Mouse (Mus musculus): ENCODE results near the gene Rpl18a. TPM values are rescaled to one million over a fixed set of nuclear protein-coding genes. Genes with fewer than 3 reads are reported as not detected.
A peak's percentile ranks its signal among the peaks of the same experiment; 100 is the strongest.

Gene Rpl18a
- polyA plus RNA-seq, 1 experiment from 2014 or later = 4,326 TPM

GRCm38 (mm10) chr8:70863956-70864711, 33.1 kb downstream of the Rpl18a start:
- under 1% methylated on average over 46 of the region's 46 CpGs for WGBS
- H3K27me3 ChIP-seq = peaks cover 38% of the 10 kb centered on the region
- no peaks in the 10 kb centered on the region for H3K9me3 ChIP-seq (replicated peaks)
- H3K36me3 ChIP-seq = peaks cover 9% of the 10 kb centered on the region; the same call in 1 of the 2 replicates
- peak overlapping the region; percentile 47 for H3K9ac ChIP-seq
- H3K4me2 ChIP-seq = peak overlapping the region; percentile 90
- no peak overlapping the region for H3K27ac ChIP-seq
- H3K4me1 ChIP-seq = peaks cover 65% of the 10 kb centered on the region
- H3K4me3 ChIP-seq (replicated peaks) = peak overlapping the region; percentile 63
- no peak for ATAC-seq (replicated peaks; ENCODE audit: low FRiP score)

DNA sequence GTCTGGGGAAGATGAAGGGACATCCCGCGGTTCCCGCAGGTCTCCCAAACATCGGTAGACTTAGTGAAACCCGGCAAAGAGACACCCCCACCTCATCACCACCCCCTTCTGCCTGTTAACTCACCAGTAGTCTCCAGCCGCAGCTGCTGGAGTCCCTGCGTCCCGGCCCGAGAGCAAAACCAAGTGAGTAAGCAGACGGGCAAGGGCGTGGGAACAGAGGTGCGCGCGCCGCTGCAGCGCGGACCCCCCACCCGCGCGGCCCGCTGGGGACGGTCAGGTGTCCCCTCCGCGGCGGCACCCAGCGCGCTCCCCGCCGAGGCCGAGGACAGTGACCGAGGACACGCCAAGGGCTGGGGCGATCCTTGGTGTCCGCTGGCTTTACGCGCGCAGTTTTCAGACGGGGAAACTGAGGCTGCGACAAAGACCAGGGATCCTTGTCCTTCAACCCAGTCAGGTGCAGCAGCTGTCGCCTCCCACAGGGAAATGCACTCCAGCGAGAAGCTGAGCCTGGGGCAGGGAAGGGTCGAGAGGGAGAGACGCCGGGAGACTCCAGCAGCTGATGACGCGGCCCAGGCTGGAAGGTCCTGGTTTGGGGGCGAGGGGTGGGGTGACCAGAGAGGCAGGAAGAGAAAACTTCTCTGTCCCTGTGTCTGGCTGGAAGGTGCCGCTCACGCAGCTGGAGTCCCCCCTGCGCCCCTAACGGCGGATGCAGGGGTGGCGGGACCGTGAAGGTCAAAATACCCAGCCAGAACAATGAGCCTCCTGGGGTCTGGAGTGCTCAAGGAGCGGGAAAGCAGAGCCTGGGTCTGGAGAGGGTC, 34.2 kb downstream of the Rpl18a start, which contains the start of gene Kcnn1:
Gene Kcnn1, minus strand, starts transcription at position 435 of the 818 bp plus-strand sequence.
- Histone ChIP-seq H3K27ac (no peak within 1 kb of the TSS), H3K9ac (peak within 1 kb of the TSS; percentile 46), H3K4me3 (replicated peaks) (peak within 1 kb of the TSS; percentile 63), H3K9me3 (replicated peaks) (no peaks in the 10 kb centered on the region), H3K4me1 (peaks cover 61% of the 10 kb centered on the region), H3K27me3 (peaks cover 38% of the 10 kb centered on the region), H3K36me3 (peaks cover 7% of the 10 kb centered on the region; the same call in 1 of the 2 replicates), H3K4me2 (peak within 1 kb of the TSS; percentile 90)
- under 1% methylated on average over 55 of the region's 55 CpGs for WGBS
- no peak for ATAC-seq (replicated peaks; ENCODE audit: low FRiP score)

- H3K9ac ChIP-seq = no peak overlapping the region
- H3K36me3 ChIP-seq = no peaks in the 10 kb centered on the region
- peaks cover 37% of the 10 kb centered on the region for H3K4me1 ChIP-seq
- peaks cover 14% of the 10 kb centered on the region for H3K27me3 ChIP-seq
- no peak overlapping the region for H3K4me2 ChIP-seq
- H3K9me3 ChIP-seq (replicated peaks) = no peaks in the 10 kb centered on the region
- no peak overlapping the region for H3K4me3 ChIP-seq (replicated peaks)
- no peak for ATAC-seq (replicated peaks; ENCODE audit: low FRiP score)
- WGBS = 19% methylated on average over 4 of the region's 4 CpGs
- H3K27ac ChIP-seq = no peak overlapping the region
These were observed 39.7 kb downstream of the Rpl18a start for GRCm38 (mm10) chr8:70857516-70857915.

DNA sequence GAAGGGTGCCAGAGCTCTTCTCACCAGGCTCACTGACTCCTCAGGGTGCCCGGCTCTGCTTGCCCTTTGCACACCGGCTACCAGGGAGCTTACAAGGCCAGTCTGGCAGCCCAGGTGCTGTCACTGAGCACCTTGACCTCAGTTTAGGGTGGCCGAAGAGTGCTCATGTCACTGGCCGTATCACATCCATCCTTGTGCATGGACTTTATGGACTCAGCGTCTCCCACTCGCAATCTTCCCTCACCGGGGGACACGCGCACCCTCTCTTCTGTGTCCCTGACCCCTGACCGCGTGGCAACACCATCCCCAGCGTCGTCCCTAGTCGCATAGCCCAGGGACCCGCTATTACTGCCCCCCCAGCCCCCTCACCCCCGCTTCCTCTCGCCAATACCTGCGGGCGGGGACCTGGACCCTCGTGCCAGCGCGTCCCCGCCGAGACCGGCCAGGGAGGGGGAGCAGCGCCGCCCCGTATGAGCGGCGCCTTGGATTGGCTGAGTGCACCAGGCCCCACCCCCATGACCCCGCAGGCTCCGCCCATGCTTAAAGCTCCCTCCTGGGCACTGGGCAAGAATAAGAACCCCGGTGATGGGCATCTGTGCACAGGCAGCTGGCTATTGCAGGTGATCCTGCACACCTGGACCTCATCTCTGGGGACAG, 40.5 kb downstream of the Rpl18a start:
- peak; percentile 78 for ATAC-seq (replicated peaks; ENCODE audit: low FRiP score)
- Histone ChIP-seq H3K9me3 (replicated peaks) (no peaks in the 10 kb centered on the region), H3K36me3 (no peaks in the 10 kb centered on the region), H3K4me2 (peak overlapping the region; percentile 90), H3K4me3 (replicated peaks) (peak overlapping the region; percentile 54), H3K4me1 (peaks cover 36% of the 10 kb centered on the region), H3K9ac (peak overlapping the region; percentile 46), H3K27ac (no peak overlapping the region), H3K27me3 (peaks cover 5% of the 10 kb centered on the region)
- WGBS = 5% methylated on average over 33 of the region's 33 CpGs

DNA sequence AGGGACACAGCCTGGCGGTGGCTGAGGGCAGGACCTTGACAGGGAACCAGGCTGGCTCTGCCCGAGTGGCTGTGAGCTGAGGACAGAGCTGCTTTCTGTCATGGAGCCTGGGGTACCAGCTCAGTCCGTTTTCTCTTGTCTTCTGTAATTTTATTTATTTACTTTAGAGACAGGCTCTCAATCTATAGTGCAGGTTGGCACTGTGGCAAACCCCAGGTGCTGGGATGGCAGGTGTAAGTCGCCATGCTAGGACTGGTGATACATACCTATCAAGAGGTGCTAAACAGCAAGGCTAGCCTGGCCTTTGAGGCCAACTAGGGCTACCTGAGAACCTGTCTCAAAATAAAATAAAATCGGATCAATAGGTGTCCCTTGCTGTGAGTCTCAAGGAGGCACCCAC, 41.2 kb downstream of the Rpl18a start:
- 61% methylated on average over 5 of the region's 5 CpGs for whole genome bisulfite sequencing
- H3K27me3 ChIP-seq = no peaks in the 10 kb centered on the region; the same call in none of the 2 replicates
- peaks cover 33% of the 10 kb centered on the region for H3K4me1 ChIP-seq
- H3K9me3 ChIP-seq (replicated peaks) = no peaks in the 10 kb centered on the region
- H3K36me3 ChIP-seq = no peaks in the 10 kb centered on the region
- peak overlapping the region; percentile 90; the same call in 1 of the 2 replicates for H3K4me2 ChIP-seq
- no peak overlapping the region for H3K4me3 ChIP-seq (replicated peaks)
- no peak for ATAC-seq (replicated peaks; ENCODE audit: low FRiP score)
- H3K9ac ChIP-seq = no peak overlapping the region
- H3K27ac ChIP-seq = no peak overlapping the region

DNA sequence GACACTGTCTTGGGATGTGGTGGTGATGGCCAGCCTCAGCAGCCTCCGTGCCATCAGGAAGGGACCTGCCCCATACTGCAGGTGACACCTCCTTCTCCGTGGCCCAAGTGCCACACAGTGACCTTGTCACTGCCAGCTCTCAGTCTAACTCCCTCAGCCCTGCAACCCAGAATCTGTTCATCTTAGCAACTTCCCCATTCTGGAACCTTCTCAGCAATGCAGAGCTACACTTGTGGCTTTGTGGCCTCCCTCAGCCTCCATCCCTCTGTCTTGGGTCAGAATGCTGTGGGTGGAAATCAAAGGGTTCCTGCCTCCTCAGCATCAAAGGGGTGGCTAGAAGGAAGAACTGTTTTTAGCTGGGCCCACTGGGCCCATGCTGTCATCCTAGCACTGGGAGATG, 43.3 kb downstream of the Rpl18a start:
- H3K4me2 ChIP-seq = no peak overlapping the region
- ATAC-seq (replicated peaks; ENCODE audit: low FRiP score) = no peak
- 68% methylated on average over 2 of the region's 2 CpGs for WGBS
- no peaks in the 10 kb centered on the region for H3K9me3 ChIP-seq (replicated peaks)
- no peaks in the 10 kb centered on the region for H3K36me3 ChIP-seq
- no peak overlapping the region for H3K9ac ChIP-seq
- H3K4me1 ChIP-seq = peaks cover 33% of the 10 kb centered on the region
- no peaks in the 10 kb centered on the region; the same call in none of the 2 replicates for H3K27me3 ChIP-seq
- H3K4me3 ChIP-seq (replicated peaks) = no peak overlapping the region
- no peak overlapping the region for H3K27ac ChIP-seq

DNA sequence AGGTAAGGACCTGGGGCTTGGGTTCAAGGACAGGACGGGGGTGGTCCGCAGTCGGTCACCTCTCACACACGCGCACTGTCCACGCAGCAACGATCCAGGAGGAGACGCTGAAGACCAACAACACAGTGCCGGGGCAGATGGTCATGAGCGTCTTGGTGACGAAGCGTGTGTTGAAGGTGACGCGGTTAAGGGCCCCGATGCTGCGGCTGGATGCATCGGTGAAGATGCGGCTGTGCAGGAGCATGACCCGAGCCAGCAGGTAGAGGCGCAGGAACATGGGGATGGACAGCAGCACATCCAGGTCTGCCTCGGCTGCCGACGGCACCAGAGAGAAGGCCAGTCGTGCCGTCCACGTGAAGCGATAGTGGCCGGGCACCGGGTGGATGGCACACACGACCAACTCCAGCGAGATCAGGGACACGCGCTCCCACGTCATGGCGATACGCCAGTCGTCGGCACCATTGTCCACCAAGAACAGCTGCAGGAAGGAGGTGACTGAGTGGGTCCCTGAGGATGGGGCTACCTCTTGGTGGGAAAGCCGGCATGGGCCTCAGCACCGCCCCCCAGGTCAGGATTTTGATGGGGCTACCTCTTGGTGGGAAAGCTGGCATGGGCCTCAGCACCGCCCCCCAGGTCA, 44.5 kb downstream of the Rpl18a start:
- Histone ChIP-seq H3K9ac (no peak overlapping the region), H3K27ac (no peak overlapping the region), H3K4me3 (replicated peaks) (no peak overlapping the region), H3K27me3 (no peaks in the 10 kb centered on the region; the same call in none of the 2 replicates), H3K9me3 (replicated peaks) (no peaks in the 10 kb centered on the region), H3K36me3 (no peaks in the 10 kb centered on the region), H3K4me1 (peaks cover 23% of the 10 kb centered on the region), H3K4me2 (no peak overlapping the region)
- WGBS = 90% methylated on average over 41 of the region's 41 CpGs
- no peak for ATAC-seq (replicated peaks; ENCODE audit: low FRiP score)

GRCm38 (mm10) chr8:70851837-70852236, 45.4 kb downstream of the Rpl18a start:
- no peak overlapping the region for H3K27ac ChIP-seq
- H3K9me3 ChIP-seq (replicated peaks) = no peaks in the 10 kb centered on the region
- WGBS = 39% methylated on average over 6 of the region's 6 CpGs
- H3K4me2 ChIP-seq = no peak overlapping the region
- H3K9ac ChIP-seq = no peak overlapping the region
- no peaks in the 10 kb centered on the region for H3K36me3 ChIP-seq
- no peak overlapping the region for H3K4me3 ChIP-seq (replicated peaks)
- ATAC-seq (replicated peaks; ENCODE audit: low FRiP score) = 0 out of 2 replicates have a peak, but pooled peaks have one; percentile 8
- H3K4me1 ChIP-seq = peaks cover 14% of the 10 kb centered on the region
- no peaks in the 10 kb centered on the region; the same call in none of the 2 replicates for H3K27me3 ChIP-seq

DNA sequence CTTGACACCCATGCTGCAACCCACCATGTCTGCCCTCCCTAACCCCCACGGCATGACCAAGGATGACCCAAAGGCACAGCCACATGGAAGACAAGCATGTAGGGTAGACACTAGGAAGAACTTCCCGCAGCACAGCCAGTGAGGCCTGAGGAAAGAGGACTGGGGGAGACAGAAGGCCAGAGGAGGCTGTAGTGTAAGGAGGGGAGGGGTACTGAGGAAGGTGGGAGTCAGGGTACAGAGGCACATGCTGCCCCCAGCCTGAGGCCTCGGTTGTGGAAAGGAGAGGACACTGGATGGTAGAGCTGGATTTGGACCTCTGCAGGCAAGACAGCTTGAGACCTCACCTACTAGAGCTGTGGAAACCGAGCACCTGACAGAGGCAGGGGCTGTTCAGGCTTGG, 46.3 kb downstream of the Rpl18a start:
- Histone ChIP-seq H3K9ac (no peak overlapping the region), H3K27ac (no peak overlapping the region), H3K4me2 (no peak overlapping the region), H3K9me3 (replicated peaks) (no peaks in the 10 kb centered on the region), H3K4me1 (peaks cover 8% of the 10 kb centered on the region; the same call in 1 of the 2 replicates), H3K27me3 (no peaks in the 10 kb centered on the region; the same call in 1 of the 2 replicates), H3K36me3 (no peaks in the 10 kb centered on the region), H3K4me3 (replicated peaks) (no peak overlapping the region)
- 80% methylated on average over 4 of the region's 4 CpGs for WGBS
- ATAC-seq (replicated peaks; ENCODE audit: low FRiP score) = no peak

DNA sequence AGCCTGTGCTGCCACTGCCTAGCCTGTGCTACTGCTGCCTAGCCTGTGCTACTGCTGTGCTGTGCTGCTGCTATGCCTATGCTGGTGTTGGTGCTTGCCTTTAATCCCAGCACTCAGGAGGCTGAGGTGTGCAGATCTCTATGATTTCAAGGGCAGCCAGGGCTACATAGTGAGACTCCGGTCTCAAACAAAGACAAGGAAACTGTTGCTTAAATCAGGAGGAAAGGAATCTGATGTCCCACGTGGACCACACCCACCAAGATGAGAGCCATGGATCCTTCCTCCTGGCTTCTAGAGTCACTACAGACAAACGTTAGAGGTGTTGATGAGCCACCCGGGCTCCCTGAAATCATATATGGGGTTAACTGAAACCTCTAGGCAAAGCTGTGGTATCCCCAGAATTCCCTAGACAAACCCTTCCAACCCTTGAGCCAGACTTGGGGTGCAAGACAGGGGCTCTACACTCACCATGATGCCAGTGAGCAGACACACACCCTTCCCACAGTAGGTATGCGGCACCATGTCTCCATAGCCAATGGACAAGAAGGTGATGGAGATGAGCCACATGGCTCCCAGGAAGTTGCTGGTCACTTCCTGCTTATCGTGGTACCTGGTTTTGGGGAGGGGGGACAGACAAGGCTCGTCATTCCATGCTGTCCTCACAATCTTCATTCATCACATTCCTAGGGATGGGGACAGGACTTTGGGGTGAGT, 46.9 kb downstream of the Rpl18a start:
- H3K9me3 ChIP-seq (replicated peaks) = no peaks in the 10 kb centered on the region
- no peak overlapping the region for H3K27ac ChIP-seq
- H3K4me1 ChIP-seq = peaks cover 8% of the 10 kb centered on the region; the same call in 1 of the 2 replicates
- no peak for ATAC-seq (replicated peaks; ENCODE audit: low FRiP score)
- H3K4me2 ChIP-seq = no peak overlapping the region
- no peak overlapping the region for H3K4me3 ChIP-seq (replicated peaks)
- H3K36me3 ChIP-seq = no peaks in the 10 kb centered on the region
- no peaks in the 10 kb centered on the region for H3K27me3 ChIP-seq
- H3K9ac ChIP-seq = no peak overlapping the region
- WGBS = 82% methylated on average over 7 of the region's 7 CpGs
